Mouse (Mus musculus) cerebellum, adult 2 months (tissue): ENCODE results near the gene Rhoa.

Experiments used
- CTCF ChIP-seq: fragments of 200-500 bp; IDR thresholded peaks from 2 replicates; pipeline ENCODE4 v1.5.1; 2011; ENCODE audit warnings: low read depth, mild to moderate bottlenecking, control low read depth, low read length, moderate library complexity, borderline replicate concordance; ENCODE audit not compliant: insufficient read depth
- POLR2A ChIP-seq: fragments of 200-500 bp; IDR thresholded peaks from 2 replicates; pipeline ENCODE4 v1.6.1; 2011; ENCODE audit warnings: low read length, control low read depth, borderline replicate concordance; ENCODE audit not compliant: insufficient read depth

- no peak for TF ChIP-seq POLR2A
- TF ChIP-seq CTCF = no peak
Observed at GRCm38 (mm10) chr9:108378736-108379135, 72.8 kb downstream of the Rhoa start.
